Mouse (Mus musculus) ES-E14 (cell line): ENCODE results near the gene Pygl. TPM values are rescaled to one million over a fixed set of nuclear protein-coding genes. Genes with fewer than 3 reads are reported as not detected.
"Not testable (repeated sequence)": the region's sequence is repeated elsewhere in the genome, so short reads cannot be mapped to it uniquely, and the experiment has no call there.

ENCODE experiments used
- DNase-seq: peaks from one replicate; pipeline ENCODE4 v3.0.0-alpha.2; 2013; ENCODE audit warnings: low read depth, low spot score
- H3K27ac ChIP-seq: 2 replicates; pipeline ENCODE4 v1.5.1; 2012; ENCODE audit warnings: low read depth, mild to moderate bottlenecking, low read length, moderate library complexity, mixed read lengths; ENCODE audit not compliant: poor library complexity, insufficient read depth, severe bottlenecking
- H3K36me3 ChIP-seq: 2 replicates; pipeline ENCODE4 v1.6.1; 2012; ENCODE audit warnings: mild to moderate bottlenecking, low read length, moderate library complexity, mixed read lengths; ENCODE audit not compliant: control insufficient read depth, poor library complexity, insufficient read depth, severe bottlenecking
- H3K4me1 ChIP-seq, 2 experiments: fragments of 150-350 bp in 1 of 2; sonication (generic) in 1 of 2; 2 replicates each; pipeline ENCODE4 v1.6.1; 2012; ENCODE audit warnings: low read length in 2 of 2, mild to moderate bottlenecking in 1 of 2, mixed read lengths in 1 of 2; ENCODE audit not compliant: control insufficient read depth in 2 of 2, insufficient read depth in 2 of 2, poor library complexity in 1 of 2
- H3K4me3 ChIP-seq, 2 experiments: fragments of 150-350 bp in 1 of 2; sonication (generic) in 1 of 2; 2 replicates each; pipeline ENCODE4 v1.5.1; 2012; ENCODE audit warnings: low read length in 2 of 2, low read depth in 1 of 2, mild to moderate bottlenecking in 1 of 2, mixed read lengths in 1 of 2; ENCODE audit not compliant: insufficient read depth in 1 of 2, poor library complexity in 1 of 2, severe bottlenecking in 1 of 2
- H3K9ac ChIP-seq: 2 replicates; pipeline ENCODE4 v1.6.1; 2012; ENCODE audit warnings: low read depth, mild to moderate bottlenecking, low read length, mixed read lengths; ENCODE audit not compliant: poor library complexity, insufficient read depth, severe bottlenecking
- H3K9me3 ChIP-seq: fragments of 150-350 bp; sonication (generic); 2 replicates; pipeline ENCODE4 v1.6.1; 2012; ENCODE audit warnings: low read depth, mild to moderate bottlenecking, low read length; ENCODE audit not compliant: control insufficient read depth, insufficient read depth
- CHD2 ChIP-seq: IDR thresholded peaks from 2 replicates; pipeline ENCODE4 v1.6.1; 2014; ENCODE audit warnings: mild to moderate bottlenecking, low read depth, low read length, inconsistent platforms
- HCFC1 ChIP-seq: IDR thresholded peaks from 2 replicates; pipeline ENCODE4 v1.6.1; 2012; ENCODE audit warnings: low read length, inconsistent platforms, borderline replicate concordance; ENCODE audit not compliant: insufficient read depth
- MAFK ChIP-seq: IDR thresholded peaks from 2 replicates; pipeline ENCODE4 v1.6.1; 2014; ENCODE audit warnings: mild to moderate bottlenecking, low read depth, low read length, inconsistent platforms; ENCODE audit not compliant: insufficient read depth
- ZC3H11A ChIP-seq: IDR thresholded peaks from 2 replicates; pipeline ENCODE4 v1.6.1; 2012; ENCODE audit warnings: low read depth, mild to moderate bottlenecking, inconsistent platforms, low read length, borderline replicate concordance
- ZNF384 ChIP-seq: IDR thresholded peaks from 2 replicates; pipeline ENCODE4 v1.6.1; 2012; ENCODE audit warnings: low read depth, low read length, inconsistent platforms
- in situ Hi-C, 2 experiments: fragments of 600-800 bp; cut with MboI; formaldehyde crosslinking; loops; one replicate each; pipeline ENCODE4 v1.15.1; 2025; ENCODE audit warnings: low sequenced_read_pairs in 2 of 2, inconsistent platforms in 1 of 2; ENCODE audit not compliant: unreplicated experiment in 2 of 2
- total RNA-seq: library from RNA; depleted of rRNA; stranded (reverse); fragments of 300-350 nt; gene quantifications from 2 replicates; pipeline ENCODE4 v1.2.3, GENCODE M21; 2012

Gene Pygl
- total RNA-seq, 1 experiment = 1.4 TPM

GRCm38 (mm10) chr12:70196341-70196740 is 34.9 kb downstream of the Pygl start:
- DNase-seq = no peak
- TF ChIP-seq CHD2 (no peak), HCFC1 (no peak), MAFK (no peak), ZNF384 (no peak), ZC3H11A (no peak)
- Histone ChIP-seq H3K36me3 (no peaks in the 10 kb centered on the region), H3K4me1 (peaks cover 0 to 9% of the 10 kb centered on the region in 2 experiments; a peak in 2 of 4 replicates), H3K9me3 (no peaks in the 10 kb centered on the region), H3K4me3 (no peak overlapping the region), H3K9ac (no peak overlapping the region), H3K27ac (no peak overlapping the region)
- in situ Hi-C loops = no loop called here

GRCm38 (mm10) chr12:70195426-70195825 is 35.9 kb downstream of the Pygl start:
- Histone ChIP-seq H3K9me3 (no peaks in the 10 kb centered on the region), H3K4me1 (peaks cover 0 to 9% of the 10 kb centered on the region in 2 experiments; a peak in 2 of 4 replicates), H3K9ac (no peak overlapping the region), H3K27ac (no peak overlapping the region), H3K36me3 (no peaks in the 10 kb centered on the region), H3K4me3 (no peak overlapping the region)
- TF ChIP-seq ZC3H11A (no peak), ZNF384 (no peak), HCFC1 (no peak), CHD2 (no peak), MAFK (no peak)
- DNase-seq = no peak
- in situ Hi-C loops = no loop called here

DNA sequence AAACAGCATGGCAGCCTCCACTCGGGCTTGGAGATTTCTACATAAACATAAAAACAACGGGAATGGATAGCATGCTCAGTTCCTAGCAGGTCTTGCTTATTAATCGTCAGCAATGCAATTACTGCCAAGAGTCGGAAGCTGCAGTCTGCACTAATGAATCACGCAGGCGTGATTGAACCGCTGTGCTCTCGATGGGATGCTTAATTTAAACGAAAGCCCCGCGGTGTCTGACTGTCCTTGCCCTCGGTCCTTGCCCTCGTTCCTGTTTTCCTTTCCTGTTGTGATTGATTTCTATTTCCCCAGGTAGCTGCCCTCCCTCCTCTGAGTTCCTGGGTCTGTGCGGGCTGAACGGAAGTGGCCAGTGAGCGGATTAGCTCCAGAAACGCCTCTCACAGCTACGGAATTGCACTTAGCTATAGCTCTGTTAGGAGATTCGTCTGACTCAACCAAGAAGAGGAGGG is 39.0 kb downstream of the Pygl start:
- TF ChIP-seq CHD2 (no peak), ZNF384 (no peak), ZC3H11A (no peak), HCFC1 (no peak), MAFK (no peak)
- Histone ChIP-seq H3K9ac (no peak overlapping the region), H3K9me3 (no peaks in the 10 kb centered on the region), H3K36me3 (no peaks in the 10 kb centered on the region), H3K4me3 (peak overlapping the region in 1 of 2 experiments; percentile 1; a peak in 1 of 4 replicates), H3K27ac (no peak overlapping the region), H3K4me1 (peaks cover 0 to 2% of the 10 kb centered on the region in 2 experiments; a peak in 1 of 4 replicates)
- in situ Hi-C loops = no loop called here
- DNase-seq = no peak

DNA sequence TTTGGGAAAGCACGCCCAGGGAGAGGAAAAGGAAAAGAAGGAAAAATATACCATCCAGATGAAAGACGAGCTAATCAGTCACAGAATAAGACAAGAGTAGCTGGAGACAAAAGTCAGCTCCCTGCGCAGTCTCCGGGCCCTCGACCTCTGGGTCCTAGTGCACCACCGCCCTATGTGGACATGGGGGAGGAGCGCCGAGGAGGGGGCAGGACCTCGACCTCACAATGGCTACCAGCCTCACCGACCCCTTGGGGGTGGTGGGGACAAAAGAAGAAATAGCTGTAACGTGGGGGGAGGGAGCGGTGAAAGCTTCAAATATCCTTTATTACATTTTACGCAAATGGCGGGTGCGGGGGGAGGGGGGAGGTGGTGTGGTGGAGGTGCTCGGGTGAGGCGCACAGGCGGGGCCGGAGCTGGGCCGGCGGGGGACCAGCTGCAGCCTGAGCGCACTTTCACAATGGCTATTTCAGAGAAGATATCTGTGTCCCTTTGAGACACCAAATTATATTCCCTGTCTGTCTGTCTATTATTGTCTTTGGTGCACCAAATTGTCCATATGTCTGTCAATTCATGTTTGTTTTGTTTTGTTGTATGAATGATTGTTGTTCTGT is 47.0 kb downstream of the Pygl start:
- Histone ChIP-seq H3K9me3 (no peaks in the 10 kb centered on the region), H3K9ac (no peak overlapping the region), H3K27ac (no peak overlapping the region), H3K4me1 (no peaks in the 10 kb centered on the region), H3K4me3 (no peak overlapping the region), H3K36me3 (no peaks in the 10 kb centered on the region)
- in situ Hi-C loops = no loop called here
- DNase-seq = no peak
- TF ChIP-seq ZC3H11A (no peak), ZNF384 (no peak), MAFK (no peak), CHD2 (no peak), HCFC1 (no peak)

DNA sequence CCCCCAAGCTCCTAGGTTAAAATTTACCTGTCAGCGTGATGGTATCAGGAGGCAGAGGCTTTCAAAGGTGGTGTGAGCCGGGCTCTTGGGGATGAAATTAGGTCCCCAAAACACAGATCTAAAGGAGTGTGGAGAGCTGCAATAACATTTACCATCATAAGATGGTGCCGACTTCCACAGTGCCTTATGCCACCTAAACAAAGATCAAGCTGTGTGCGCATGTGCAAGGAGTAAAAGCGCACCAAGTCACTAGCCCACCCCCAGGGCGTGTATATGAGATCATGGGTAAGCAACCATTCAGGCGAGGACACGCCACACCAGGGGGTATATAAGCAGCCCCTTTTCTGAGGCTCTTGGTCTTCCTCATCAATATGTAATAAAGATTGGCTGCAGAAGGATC is 47.8 kb downstream of the Pygl start:
- DNase-seq, H3K4me3 ChIP-seq, H3K36me3 ChIP-seq, in situ Hi-C loops, H3K27ac ChIP-seq, H3K9ac ChIP-seq, H3K4me1 ChIP-seq, H3K9me3 ChIP-seq: not testable (repeated sequence)
